Mouse (Mus musculus) bone marrow, adult 2 months (tissue): ENCODE measurements around the gene Dph2. TPM values are rescaled to one million over a fixed set of nuclear protein-coding genes. Genes with fewer than 3 reads are reported as not detected.
A peak's percentile ranks its signal among the peaks of the same experiment; 100 is the strongest.

Source experiments
- H3K27ac ChIP-seq: fragments of 200-500 bp; 2 replicates; pipeline ENCODE4 v1.5.1; 2012; ENCODE audit warnings: low read depth, mild to moderate bottlenecking, control low read depth, inconsistent platforms, low read length; ENCODE audit not compliant: control insufficient read depth, poor library complexity, insufficient read depth
- H3K4me1 ChIP-seq: fragments of 200-500 bp; 2 replicates; pipeline ENCODE4 v1.6.1; 2011; ENCODE audit warnings: low read length; ENCODE audit not compliant: control insufficient read depth, insufficient read depth
- H3K4me3 ChIP-seq: fragments of 200-500 bp; replicated peaks from 2 replicates; pipeline ENCODE3; 2011; ENCODE audit warnings: mild to moderate bottlenecking, low read depth, low read length, control low read depth; ENCODE audit not compliant: control insufficient read depth
- CTCF ChIP-seq: fragments of 200-500 bp; IDR thresholded peaks from 2 replicates; pipeline ENCODE4 v1.5.1; 2011; ENCODE audit warnings: low read length, control low read depth; ENCODE audit not compliant: control insufficient read depth, insufficient read depth
- POLR2A ChIP-seq: fragments of 200-500 bp; IDR thresholded peaks from 2 replicates; pipeline ENCODE4 v1.6.1; 2011; ENCODE audit warnings: low read depth, mild to moderate bottlenecking, control low read depth, low read length, borderline replicate concordance; ENCODE audit not compliant: control insufficient read depth
- WGBS: fragments of 180-500 bp; shearing (Covaris S2); methylation state at CpG from one replicate; pipeline ENCODE4 v1.1.7; 2018; 5-methylcytosine and 5-hydroxymethylcytosine counted together
- polyA plus RNA-seq: library from polyadenylated mRNA; stranded (reverse); fragments of >200 nt; gene quantifications from 2 replicates; pipeline ENCODE4 v1.2.4, GENCODE M21; 2011; ENCODE audit warnings: low replicate concordance; ENCODE audit not compliant: missing spikeins, insufficient read depth, insufficient read length

Gene Dph2
- polyA plus RNA-seq, 1 experiment, result 7.0 TPM

- Histone ChIP-seq H3K27ac (no peak overlapping the region), H3K4me1 (no peaks in the 10 kb centered on the region; the same call in 1 of the 2 replicates), H3K4me3 (no peak overlapping the region)
- TF ChIP-seq CTCF (no peak), POLR2A (no peak)
- 87% methylated on average over 9 of the region's 9 CpGs for WGBS
Observed at GRCm38 (mm10) chr4:117860570-117860969, 31.3 kb downstream of the Dph2 start.

- WGBS, result 75% methylated on average over 3 of the region's 3 CpGs
- Histone ChIP-seq H3K27ac (no peak overlapping the region), H3K4me1 (no peaks in the 10 kb centered on the region; the same call in 1 of the 2 replicates), H3K4me3 (no peak overlapping the region)
- TF ChIP-seq CTCF (peak; percentile 61), POLR2A (no peak)
Observed at GRCm38 (mm10) chr4:117858794-117859193, 33.0 kb downstream of the Dph2 start.

GRCm38 (mm10) chr4:117855146-117855545 lies 36.7 kb downstream of the Dph2 start:
- 92% methylated on average over 9 of the region's 9 CpGs for WGBS
- no peak for TF ChIP-seq POLR2A
- TF ChIP-seq CTCF, result no peak
- H3K4me1 ChIP-seq, result no peaks in the 10 kb centered on the region
- no peak overlapping the region for H3K4me3 ChIP-seq
- no peak overlapping the region for H3K27ac ChIP-seq

GRCm38 (mm10) chr4:117852152-117852868 lies 39.5 kb downstream of the Dph2 start:
- no peak overlapping the region for H3K4me3 ChIP-seq
- H3K4me1 ChIP-seq, result no peaks in the 10 kb centered on the region
- WGBS, result 89% methylated on average over 10 of the region's 10 CpGs
- TF ChIP-seq POLR2A, result no peak
- TF ChIP-seq CTCF, result no peak
- H3K27ac ChIP-seq, result no peak overlapping the region

- Histone ChIP-seq H3K4me3 (no peak overlapping the region), H3K4me1 (no peaks in the 10 kb centered on the region), H3K27ac (no peak overlapping the region)
- TF ChIP-seq POLR2A, result no peak
- no peak for TF ChIP-seq CTCF
- 86% methylated on average over 7 of the region's 7 CpGs for WGBS
Observed at GRCm38 (mm10) chr4:117850871-117851270, 41.0 kb downstream of the Dph2 start.

GRCm38 (mm10) chr4:117850176-117850575 lies 41.7 kb downstream of the Dph2 start:
- Histone ChIP-seq H3K4me3 (no peak overlapping the region), H3K27ac (no peak overlapping the region), H3K4me1 (no peaks in the 10 kb centered on the region)
- TF ChIP-seq POLR2A, result no peak
- TF ChIP-seq CTCF, result no peak
- 85% methylated on average over 7 of the region's 7 CpGs for WGBS

- TF ChIP-seq POLR2A (no peak), CTCF (no peak)
- WGBS, result 91% methylated on average over 5 of the region's 5 CpGs
- H3K4me3 ChIP-seq, result no peak overlapping the region
- no peaks in the 10 kb centered on the region for H3K4me1 ChIP-seq
- no peak overlapping the region for H3K27ac ChIP-seq
Observed at GRCm38 (mm10) chr4:117849506-117849905, 42.3 kb downstream of the Dph2 start.

GRCm38 (mm10) chr4:117849063-117849462 lies 42.8 kb downstream of the Dph2 start:
- TF ChIP-seq POLR2A (no peak), CTCF (no peak)
- H3K4me1 ChIP-seq, result no peaks in the 10 kb centered on the region
- no peak overlapping the region for H3K4me3 ChIP-seq
- no peak overlapping the region for H3K27ac ChIP-seq
- WGBS, result 89% methylated on average over 17 of the region's 17 CpGs
